Mouse (Mus musculus): ENCODE results near the gene Ugt2b1. TPM values are rescaled to one million over a fixed set of nuclear protein-coding genes. Genes with fewer than 3 reads are reported as not detected.
A peak's percentile ranks its signal among the peaks of the same experiment; 100 is the strongest.

Gene Ugt2b1
- polyA plus RNA-seq, 2 experiments, result not detected

DNA sequence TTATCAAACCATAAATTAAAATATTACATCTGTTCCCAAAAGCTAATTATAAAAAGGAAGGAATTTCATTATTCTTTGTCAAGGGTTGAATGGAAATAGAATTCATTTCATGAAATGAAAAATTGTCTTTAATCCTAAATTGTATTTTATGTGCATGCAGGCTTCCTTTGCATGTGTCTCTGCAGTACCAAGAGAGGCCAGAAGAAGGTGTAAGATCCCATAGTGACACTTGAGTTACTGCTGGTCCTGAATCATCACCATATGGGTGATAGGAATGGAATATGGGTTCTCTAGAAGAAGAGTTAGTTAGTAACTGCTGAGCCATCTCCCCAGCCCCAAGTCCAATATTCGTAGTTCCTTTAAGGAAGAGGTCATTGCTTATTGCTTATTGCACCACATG, 36.4 kb downstream of the Ugt2b1 start:
- Histone ChIP-seq H3K9ac (ENCODE audit: low read depth, low read length, severe bottlenecking) (no peak overlapping the region), H3K27ac (replicated peaks; ENCODE audit: low read depth, low read length) (no peak overlapping the region), H3K9me3 (ENCODE audit: control insufficient read depth, low read length) (0 out of 2 replicates have a peak, but pooled peaks cover 3% of the 10 kb centered on the region), H3K4me3 (replicated peaks; ENCODE audit: low read length) (no peak overlapping the region), H3K36me3 (ENCODE audit: control insufficient read depth, insufficient read depth, low read length) (no peaks in the 10 kb centered on the region), H3K4me1 (ENCODE audit: control insufficient read depth, insufficient read depth, low read length) (no peaks in the 10 kb centered on the region), H3K27me3 (ENCODE audit: control insufficient read depth, insufficient read depth, low read length) (no peaks in the 10 kb centered on the region), H3K4me2 (replicated peaks; ENCODE audit: low read depth, low read length, severe bottlenecking) (no peak overlapping the region)
- 79% methylated on average over 1 of the region's 1 CpGs for WGBS
- TF ChIP-seq POLR2A (IDR thresholded peaks at IDR 0.05; ENCODE audit: borderline replicate concordance, extremely low read depth, insufficient read depth, insufficient read length), result no peak
- no peak for DNase-seq (ENCODE audit: low spot score)
- ATAC-seq (ENCODE audit: low FRiP score, low read depth), result no peak

DNA sequence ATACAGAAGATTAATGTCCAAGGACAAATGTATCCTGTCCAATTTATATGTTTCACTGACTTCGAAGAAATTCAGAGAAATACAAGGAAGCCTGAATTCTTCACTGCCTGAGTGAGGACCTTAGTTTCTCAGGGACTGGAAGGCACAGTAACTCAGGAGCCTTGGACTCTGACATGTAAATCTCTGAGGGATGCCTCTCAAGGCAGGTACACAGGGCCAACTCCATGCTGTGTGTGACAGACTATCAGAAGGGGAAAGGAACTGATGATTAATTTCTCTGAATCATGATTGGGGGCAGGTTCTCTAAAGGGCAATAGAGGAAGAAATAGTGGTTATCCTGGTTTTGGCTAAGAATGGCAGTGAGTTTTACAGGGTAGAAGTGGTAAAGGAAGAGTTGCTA, 37.9 kb downstream of the Ugt2b1 start:
- Histone ChIP-seq H3K4me1 (ENCODE audit: control insufficient read depth, insufficient read depth, low read length) (no peaks in the 10 kb centered on the region), H3K4me2 (replicated peaks; ENCODE audit: low read depth, low read length, severe bottlenecking) (no peak overlapping the region), H3K27me3 (ENCODE audit: control insufficient read depth, insufficient read depth, low read length) (no peaks in the 10 kb centered on the region), H3K4me3 (replicated peaks; ENCODE audit: low read length) (no peak overlapping the region), H3K9ac (ENCODE audit: low read depth, low read length, severe bottlenecking) (no peak overlapping the region), H3K9me3 (ENCODE audit: control insufficient read depth, low read length) (no peaks in the 10 kb centered on the region), H3K27ac (replicated peaks; ENCODE audit: low read depth, low read length) (no peak overlapping the region), H3K36me3 (ENCODE audit: control insufficient read depth, insufficient read depth, low read length) (no peaks in the 10 kb centered on the region)
- TF ChIP-seq POLR2A (IDR thresholded peaks at IDR 0.05; ENCODE audit: borderline replicate concordance, extremely low read depth, insufficient read depth, insufficient read length), result no peak
- WGBS, result 77% methylated on average over 1 of the region's 1 CpGs
- DNase-seq (ENCODE audit: low spot score) (no peak), ATAC-seq (ENCODE audit: low FRiP score, low read depth) (no peak)

DNA sequence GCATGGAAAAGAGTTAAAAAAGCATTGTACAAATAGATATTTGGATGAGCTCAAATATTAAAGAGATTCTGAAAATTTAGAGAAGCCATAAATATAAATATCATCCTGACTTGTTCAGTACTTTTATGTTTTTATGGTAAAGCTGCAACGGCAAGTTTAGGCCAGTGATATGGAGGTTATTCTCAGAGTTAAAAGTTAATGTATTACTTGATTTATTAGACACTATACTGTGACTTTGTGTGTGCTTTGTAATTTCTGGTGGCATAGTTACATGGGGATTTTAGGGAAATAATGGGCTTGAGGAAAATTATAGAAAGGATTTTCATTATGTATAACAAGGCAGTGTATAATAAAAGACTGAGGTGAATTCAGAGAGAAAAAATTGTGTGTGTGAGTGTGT, 39.2 kb downstream of the Ugt2b1 start:
- Histone ChIP-seq H3K9me3 (ENCODE audit: control insufficient read depth, low read length) (no peaks in the 10 kb centered on the region), H3K9ac (ENCODE audit: low read depth, low read length, severe bottlenecking) (no peak overlapping the region), H3K27ac (replicated peaks; ENCODE audit: low read depth, low read length) (no peak overlapping the region), H3K4me2 (replicated peaks; ENCODE audit: low read depth, low read length, severe bottlenecking) (no peak overlapping the region), H3K4me1 (ENCODE audit: control insufficient read depth, insufficient read depth, low read length) (no peaks in the 10 kb centered on the region), H3K4me3 (replicated peaks; ENCODE audit: low read length) (no peak overlapping the region), H3K27me3 (ENCODE audit: control insufficient read depth, insufficient read depth, low read length) (no peaks in the 10 kb centered on the region), H3K36me3 (ENCODE audit: control insufficient read depth, insufficient read depth, low read length) (no peaks in the 10 kb centered on the region)
- no peak for TF ChIP-seq POLR2A (IDR thresholded peaks at IDR 0.05; ENCODE audit: borderline replicate concordance, extremely low read depth, insufficient read depth, insufficient read length)
- ATAC-seq (ENCODE audit: low FRiP score, low read depth) (no peak), DNase-seq (ENCODE audit: low spot score) (no peak)
- 79% methylated on average over 1 of the region's 1 CpGs for WGBS

DNA sequence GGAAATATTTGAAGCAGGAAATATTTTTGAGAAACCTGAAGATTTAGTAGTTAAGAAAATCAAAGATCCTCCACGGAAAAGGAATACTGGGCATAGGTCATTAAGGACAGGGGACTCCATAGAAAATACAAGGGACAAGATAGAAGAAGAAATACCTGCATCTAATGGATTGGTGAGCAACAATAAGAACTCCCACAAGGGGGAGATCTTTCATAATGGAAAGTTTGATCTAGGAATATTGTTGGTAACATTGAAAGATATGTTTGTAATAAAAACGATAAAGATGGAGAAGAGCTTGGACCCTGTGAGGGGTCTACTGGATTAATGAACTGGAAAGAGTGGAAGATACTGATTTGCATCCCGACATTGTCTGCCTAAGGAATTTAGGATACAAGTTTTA, 39.7 kb downstream of the Ugt2b1 start:
- 48% methylated on average over 3 of the region's 3 CpGs for WGBS
- Histone ChIP-seq H3K4me1 (ENCODE audit: control insufficient read depth, insufficient read depth, low read length) (no peaks in the 10 kb centered on the region), H3K9me3 (ENCODE audit: control insufficient read depth, low read length) (no peaks in the 10 kb centered on the region), H3K4me3 (replicated peaks; ENCODE audit: low read length) (no peak overlapping the region), H3K36me3 (ENCODE audit: control insufficient read depth, insufficient read depth, low read length) (no peaks in the 10 kb centered on the region), H3K9ac (ENCODE audit: low read depth, low read length, severe bottlenecking) (no peak overlapping the region), H3K27ac (replicated peaks; ENCODE audit: low read depth, low read length) (no peak overlapping the region), H3K27me3 (ENCODE audit: control insufficient read depth, insufficient read depth, low read length) (no peaks in the 10 kb centered on the region), H3K4me2 (replicated peaks; ENCODE audit: low read depth, low read length, severe bottlenecking) (no peak overlapping the region)
- ATAC-seq (ENCODE audit: low FRiP score, low read depth) (no peak), DNase-seq (ENCODE audit: low spot score) (peak; percentile 34)
- no peak for TF ChIP-seq POLR2A (IDR thresholded peaks at IDR 0.05; ENCODE audit: borderline replicate concordance, extremely low read depth, insufficient read depth, insufficient read length)

DNA sequence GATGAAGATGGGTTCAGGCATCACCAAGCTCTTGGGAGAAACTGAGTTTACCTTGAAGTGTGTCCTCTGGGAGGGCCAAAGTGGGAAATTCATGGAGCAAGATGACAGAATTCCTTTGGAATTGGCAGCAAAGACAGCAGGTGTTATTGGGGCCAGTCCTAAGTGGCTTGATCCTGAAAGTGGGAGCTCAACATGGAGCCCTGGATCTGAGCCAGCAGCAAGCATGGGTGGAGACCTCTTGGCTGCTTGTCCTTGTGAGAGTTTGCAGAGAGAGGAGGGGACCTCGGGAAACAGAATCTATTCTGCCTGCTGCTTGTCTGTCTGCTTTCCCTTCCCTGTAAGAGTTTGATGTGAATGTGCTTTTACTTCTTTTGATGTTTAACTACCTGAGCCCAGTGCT, 54.5 kb downstream of the Ugt2b1 start:
- WGBS, result 38% methylated on average over 1 of the region's 1 CpGs
- DNase-seq (ENCODE audit: low spot score), result no peak

More for the DNA sequence above, 54.5 kb downstream of the Ugt2b1 start:
- ATAC-seq (ENCODE audit: low FRiP score, low read depth), result no peak
- no peaks in the 10 kb centered on the region for H3K4me1 ChIP-seq (ENCODE audit: control insufficient read depth, insufficient read depth, low read length)
- H3K4me3 ChIP-seq (replicated peaks; ENCODE audit: low read length), result no peak overlapping the region
- H3K27me3 ChIP-seq (ENCODE audit: control insufficient read depth, insufficient read depth, low read length), result no peaks in the 10 kb centered on the region
- TF ChIP-seq POLR2A (IDR thresholded peaks at IDR 0.05; ENCODE audit: borderline replicate concordance, extremely low read depth, insufficient read depth, insufficient read length), result no peak
- no peaks in the 10 kb centered on the region for H3K36me3 ChIP-seq (ENCODE audit: control insufficient read depth, insufficient read depth, low read length)
- H3K27ac ChIP-seq (replicated peaks; ENCODE audit: low read depth, low read length), result no peak overlapping the region
- H3K9me3 ChIP-seq (ENCODE audit: control insufficient read depth, low read length), result no peaks in the 10 kb centered on the region
- no peak overlapping the region for H3K9ac ChIP-seq (ENCODE audit: low read depth, low read length, severe bottlenecking)
- no peak overlapping the region for H3K4me2 ChIP-seq (replicated peaks; ENCODE audit: low read depth, low read length, severe bottlenecking)

Other genes with a start within 250 kb of the Ugt2b1 start
- gene Tmprss11e, start 180.7 kb downstream of the Ugt2b1 start, polyA plus RNA-seq (2012; rRNA removed), result 0.03 TPM in 1 of 2 replicates, not detected in the other
- gene Tmprss11e, start 180.7 kb downstream of the Ugt2b1 start, polyA plus RNA-seq (2014; fragmentation: Nextera tagmentation; extraction: Ambion mirVana), result 0.12 TPM in 1 of 2 replicates, not detected in the other
- 67.0 and 78.2 TPM in 2 replicates for gene Ythdc1, start 122.3 kb downstream of the Ugt2b1 start, polyA plus RNA-seq (2012; rRNA removed)
- 45.7 and 51.1 TPM in 2 replicates for gene Ythdc1, start 122.3 kb downstream of the Ugt2b1 start, polyA plus RNA-seq (2014; fragmentation: Nextera tagmentation; extraction: Ambion mirVana)
- gene Ugt2b34, start 19.6 kb downstream of the Ugt2b1 start, polyA plus RNA-seq (2012; rRNA removed), result 0.05 TPM in 1 of 2 replicates, not detected in the other
- gene Ugt2b34, start 19.6 kb downstream of the Ugt2b1 start, polyA plus RNA-seq (2014; fragmentation: Nextera tagmentation; extraction: Ambion mirVana), result not detected in 2 replicates
- gene Ugt2b35, start 74.3 kb upstream of the Ugt2b1 start, polyA plus RNA-seq (2012; rRNA removed), result not detected in 2 replicates
- gene Ugt2b35, start 74.3 kb upstream of the Ugt2b1 start, polyA plus RNA-seq (2014; fragmentation: Nextera tagmentation; extraction: Ambion mirVana), result not detected in 2 replicates
- gene Ugt2b36, start 166.0 kb upstream of the Ugt2b1 start, polyA plus RNA-seq (2012; rRNA removed), result 0.28 TPM in 1 of 2 replicates, not detected in the other
- gene Ugt2b36, start 166.0 kb upstream of the Ugt2b1 start, polyA plus RNA-seq (2014; fragmentation: Nextera tagmentation; extraction: Ambion mirVana), result not detected in 2 replicates
- 0.04 TPM in 1 of 2 replicates, not detected in the other for gene Ugt2b5, start 213.8 kb upstream of the Ugt2b1 start, polyA plus RNA-seq (2012; rRNA removed)
- gene Ugt2b5, start 213.8 kb upstream of the Ugt2b1 start, polyA plus RNA-seq (2014; fragmentation: Nextera tagmentation; extraction: Ambion mirVana), result not detected in 2 replicates

Measured in limb, embryonic 14.5 days (tissue).